Mouse (Mus musculus) large intestine, adult 2 months (tissue): ENCODE measurements around the gene Scg2. TPM values are rescaled to one million over a fixed set of nuclear protein-coding genes. Genes with fewer than 3 reads are reported as not detected.

Experiments used
- DNase-seq: peaks from one replicate; pipeline ENCODE4 v3.0.0-alpha.2; 2012; ENCODE audit warnings: low read depth, low spot score
- WGBS: fragments of 180-500 bp; shearing (Covaris S2); methylation state at CpG from one replicate; pipeline ENCODE4 v1.1.7; 2018; 5-methylcytosine and 5-hydroxymethylcytosine counted together
- polyA plus RNA-seq: library from polyadenylated mRNA; depleted of rRNA; stranded (reverse); fragments of >200 nt; gene quantifications from 2 replicates; pipeline ENCODE4 v1.2.3, GENCODE M21; 2012; rRNA removed

Scg2 gene
- polyA plus RNA-seq, result 4.7 and 5.6 TPM in 2 replicates

GRCm38 (mm10) chr1:79439609-79440308 lies at the start of gene Scg2:
TSS of gene Scg2 (minus strand) at chr1:79440120.
- whole genome bisulfite sequencing, result 15% methylated on average over 22 of the region's 22 CpGs
- DNase-seq, result peak; percentile 11

- WGBS, result 81% methylated on average over 6 of the region's 6 CpGs
- DNase-seq, result no peak
These were observed 45.6 kb upstream of the Scg2 start for GRCm38 (mm10) chr1:79485546-79485945.

GRCm38 (mm10) chr1:79470856-79471255 lies 30.9 kb upstream of the Scg2 start:
- 66% methylated on average over 2 of the region's 2 CpGs for WGBS
- no peak for DNase-seq

GRCm38 (mm10) chr1:79469871-79470270 lies 30.0 kb upstream of the Scg2 start:
- DNase-seq, result no peak
- 85% methylated on average over 5 of the region's 5 CpGs for WGBS

GRCm38 (mm10) chr1:79466585-79466984 lies 26.7 kb upstream of the Scg2 start:
- WGBS, result 17% methylated on average over 3 of the region's 3 CpGs
- no peak for DNase-seq

- no peak for DNase-seq
- WGBS, result 60% methylated on average over 5 of the region's 5 CpGs
These were observed 18.6 kb upstream of the Scg2 start for GRCm38 (mm10) chr1:79458558-79458957.

GRCm38 (mm10) chr1:79454164-79454563 lies 14.2 kb upstream of the Scg2 start:
- WGBS, result 25% methylated on average over 4 of the region's 4 CpGs
- DNase-seq, result no peak

GRCm38 (mm10) chr1:79452339-79452738 lies 12.4 kb upstream of the Scg2 start:
- DNase-seq, result no peak
- WGBS, result 85% methylated on average over 1 of the region's 1 CpGs

GRCm38 (mm10) chr1:79450343-79451021 lies 10.6 kb upstream of the Scg2 start:
- 32% methylated on average over 20 of the region's 20 CpGs for WGBS
- DNase-seq, result no peak

- 34% methylated on average over 6 of the region's 6 CpGs for WGBS
These were observed 10.0 kb upstream of the Scg2 start for GRCm38 (mm10) chr1:79449943-79450342.

GRCm38 (mm10) chr1:79445586-79445985 lies 5.7 kb upstream of the Scg2 start:
- DNase-seq, result no peak

More at GRCm38 (mm10) chr1:79449943-79450342, 10.0 kb upstream of the Scg2 start:
- DNase-seq, result no peak

GRCm38 (mm10) chr1:79437755-79438154 lies 2.2 kb downstream of the Scg2 start:
- no peak for DNase-seq
- 74% methylated on average over 1 of the region's 1 CpGs for WGBS

More at GRCm38 (mm10) chr1:79445586-79445985, 5.7 kb upstream of the Scg2 start:
- WGBS, result 77% methylated on average over 4 of the region's 4 CpGs

GRCm38 (mm10) chr1:79436671-79437070 lies 3.2 kb downstream of the Scg2 start:
- WGBS, result 82% methylated on average over 8 of the region's 8 CpGs

GRCm38 (mm10) chr1:79429058-79429457 lies 10.9 kb downstream of the Scg2 start:
- WGBS, result 56% methylated on average over 5 of the region's 5 CpGs
- DNase-seq, result no peak

More at GRCm38 (mm10) chr1:79436671-79437070, 3.2 kb downstream of the Scg2 start:
- no peak for DNase-seq

- DNase-seq, result no peak
These were observed 24.4 kb downstream of the Scg2 start for GRCm38 (mm10) chr1:79415496-79415895.

- no peak for DNase-seq
- WGBS, result 71% methylated on average over 7 of the region's 7 CpGs
These were observed 33.5 kb downstream of the Scg2 start for GRCm38 (mm10) chr1:79406337-79406942.

GRCm38 (mm10) chr1:79401090-79402012 lies 38.6 kb downstream of the Scg2 start:
- DNase-seq, result no peak
- WGBS, result 73% methylated on average over 10 of the region's 10 CpGs

- WGBS, result 32% methylated on average over 5 of the region's 5 CpGs
- no peak for DNase-seq
These were observed 39.6 kb downstream of the Scg2 start for GRCm38 (mm10) chr1:79400284-79400683.
